Mouse (Mus musculus): Measurements from ENCODE around the gene Grb10. TPM values are rescaled to one million over a fixed set of nuclear protein-coding genes. Genes with fewer than 3 reads are reported as not detected.

Grb10 gene
- polyA plus RNA-seq, 1 experiment from 2014 or later: 94.2 TPM

GRCm38 (mm10) chr11:11989850-11990249 lies 48.6 kb downstream of the Grb10 start:
- H3K4me3 ChIP-seq (replicated peaks; ENCODE audit: low read length): no peak overlapping the region
- 89% methylated on average over 4 of the region's 4 CpGs for WGBS
- H3K27me3 ChIP-seq (replicated peaks; ENCODE audit: control insufficient read depth, insufficient read depth, low read length): no peaks in the 10 kb centered on the region
- no peak overlapping the region for H3K4me2 ChIP-seq (ENCODE audit: low read length)
- no peak overlapping the region for H3K9ac ChIP-seq (replicated peaks; ENCODE audit: low read depth, low read length)
- no peaks in the 10 kb centered on the region for H3K9me3 ChIP-seq (ENCODE audit: control insufficient read depth, low read length)
- H3K27ac ChIP-seq (ENCODE audit: low read length): no peak overlapping the region
- H3K36me3 ChIP-seq (ENCODE audit: control insufficient read depth, insufficient read depth): no peaks in the 10 kb centered on the region
- ATAC-seq: no peak
- no peaks in the 10 kb centered on the region; the same call in 1 of the 2 replicates for H3K4me1 ChIP-seq (replicated peaks; ENCODE audit: control insufficient read depth, insufficient read depth, low read length)

- Histone ChIP-seq H3K4me1 (replicated peaks; ENCODE audit: control insufficient read depth, insufficient read depth, low read length) (no peaks in the 10 kb centered on the region), H3K36me3 (ENCODE audit: control insufficient read depth, insufficient read depth) (no peaks in the 10 kb centered on the region), H3K27ac (ENCODE audit: low read length) (no peak overlapping the region), H3K9ac (replicated peaks; ENCODE audit: low read depth, low read length) (no peak overlapping the region), H3K4me2 (ENCODE audit: low read length) (no peak overlapping the region), H3K27me3 (replicated peaks; ENCODE audit: control insufficient read depth, insufficient read depth, low read length) (no peaks in the 10 kb centered on the region), H3K4me3 (replicated peaks; ENCODE audit: low read length) (no peak overlapping the region), H3K9me3 (ENCODE audit: control insufficient read depth, low read length) (no peaks in the 10 kb centered on the region)
- no peak for ATAC-seq
- 86% methylated on average over 3 of the region's 3 CpGs for WGBS
These were observed 51.2 kb downstream of the Grb10 start for GRCm38 (mm10) chr11:11987233-11987632.

- no peak for ATAC-seq
- WGBS: 68% methylated on average over 5 of the region's 5 CpGs
- H3K9me3 ChIP-seq (ENCODE audit: control insufficient read depth, low read length): no peaks in the 10 kb centered on the region
- H3K36me3 ChIP-seq (ENCODE audit: control insufficient read depth, insufficient read depth): no peaks in the 10 kb centered on the region
- H3K27me3 ChIP-seq (replicated peaks; ENCODE audit: control insufficient read depth, insufficient read depth, low read length): no peaks in the 10 kb centered on the region
- H3K4me2 ChIP-seq (ENCODE audit: low read length): no peak overlapping the region
- no peaks in the 10 kb centered on the region for H3K4me1 ChIP-seq (replicated peaks; ENCODE audit: control insufficient read depth, insufficient read depth, low read length)
- no peak overlapping the region for H3K9ac ChIP-seq (replicated peaks; ENCODE audit: low read depth, low read length)
- H3K4me3 ChIP-seq (replicated peaks; ENCODE audit: low read length): no peak overlapping the region
- H3K27ac ChIP-seq (ENCODE audit: low read length): no peak overlapping the region
These were observed 59.8 kb downstream of the Grb10 start for GRCm38 (mm10) chr11:11978611-11979197.

GRCm38 (mm10) chr11:11974591-11975255 lies 63.8 kb downstream of the Grb10 start:
- ATAC-seq: peak; percentile 87
- no peaks in the 10 kb centered on the region for H3K27me3 ChIP-seq (replicated peaks; ENCODE audit: control insufficient read depth, insufficient read depth, low read length)
- H3K4me3 ChIP-seq (replicated peaks; ENCODE audit: low read length): no peak overlapping the region
- H3K4me2 ChIP-seq (ENCODE audit: low read length): no peak overlapping the region
- peaks cover 4% of the 10 kb centered on the region; the same call in 1 of the 2 replicates for H3K9me3 ChIP-seq (ENCODE audit: control insufficient read depth, low read length)
- WGBS: 38% methylated on average over 10 of the region's 10 CpGs
- no peak overlapping the region for H3K27ac ChIP-seq (ENCODE audit: low read length)
- no peak overlapping the region for H3K9ac ChIP-seq (replicated peaks; ENCODE audit: low read depth, low read length)
- 0 out of 2 replicates have a peak, but pooled peaks cover 3% of the 10 kb centered on the region for H3K36me3 ChIP-seq (ENCODE audit: control insufficient read depth, insufficient read depth)
- H3K4me1 ChIP-seq (replicated peaks; ENCODE audit: control insufficient read depth, insufficient read depth, low read length): no peaks in the 10 kb centered on the region

GRCm38 (mm10) chr11:11973366-11974014 lies 65.0 kb downstream of the Grb10 start:
- Histone ChIP-seq H3K9me3 (ENCODE audit: control insufficient read depth, low read length) (peaks cover 4% of the 10 kb centered on the region; the same call in 1 of the 2 replicates), H3K27ac (ENCODE audit: low read length) (no peak overlapping the region), H3K9ac (replicated peaks; ENCODE audit: low read depth, low read length) (no peak overlapping the region), H3K4me3 (replicated peaks; ENCODE audit: low read length) (no peak overlapping the region), H3K4me2 (ENCODE audit: low read length) (no peak overlapping the region), H3K27me3 (replicated peaks; ENCODE audit: control insufficient read depth, insufficient read depth, low read length) (no peaks in the 10 kb centered on the region), H3K4me1 (replicated peaks; ENCODE audit: control insufficient read depth, insufficient read depth, low read length) (no peaks in the 10 kb centered on the region), H3K36me3 (ENCODE audit: control insufficient read depth, insufficient read depth) (0 out of 2 replicates have a peak, but pooled peaks cover 3% of the 10 kb centered on the region)
- peak; percentile 86 for ATAC-seq
- 43% methylated on average over 8 of the region's 8 CpGs for WGBS

- no peak overlapping the region for H3K4me2 ChIP-seq (ENCODE audit: low read length)
- no peak overlapping the region for H3K4me3 ChIP-seq (replicated peaks; ENCODE audit: low read length)
- H3K4me1 ChIP-seq (replicated peaks; ENCODE audit: control insufficient read depth, insufficient read depth, low read length): no peaks in the 10 kb centered on the region
- peaks cover 4% of the 10 kb centered on the region; the same call in 1 of the 2 replicates for H3K9me3 ChIP-seq (ENCODE audit: control insufficient read depth, low read length)
- WGBS: 89% methylated on average over 6 of the region's 6 CpGs
- no peak overlapping the region for H3K27ac ChIP-seq (ENCODE audit: low read length)
- no peak overlapping the region for H3K9ac ChIP-seq (replicated peaks; ENCODE audit: low read depth, low read length)
- H3K27me3 ChIP-seq (replicated peaks; ENCODE audit: control insufficient read depth, insufficient read depth, low read length): no peaks in the 10 kb centered on the region
- 0 out of 2 replicates have a peak, but pooled peaks cover 3% of the 10 kb centered on the region for H3K36me3 ChIP-seq (ENCODE audit: control insufficient read depth, insufficient read depth)
- no peak for ATAC-seq
These were observed 65.9 kb downstream of the Grb10 start for GRCm38 (mm10) chr11:11972401-11973110.

GRCm38 (mm10) chr11:11970246-11970645 lies 68.2 kb downstream of the Grb10 start:
- no peak overlapping the region for H3K4me2 ChIP-seq (ENCODE audit: low read length)
- ATAC-seq: no peak
- H3K4me3 ChIP-seq (replicated peaks; ENCODE audit: low read length): no peak overlapping the region
- no peak overlapping the region for H3K9ac ChIP-seq (replicated peaks; ENCODE audit: low read depth, low read length)
- H3K27ac ChIP-seq (ENCODE audit: low read length): no peak overlapping the region
- H3K4me1 ChIP-seq (replicated peaks; ENCODE audit: control insufficient read depth, insufficient read depth, low read length): no peaks in the 10 kb centered on the region
- peaks cover 4% of the 10 kb centered on the region; the same call in 1 of the 2 replicates for H3K9me3 ChIP-seq (ENCODE audit: control insufficient read depth, low read length)
- 0 out of 2 replicates have a peak, but pooled peaks cover 3% of the 10 kb centered on the region for H3K36me3 ChIP-seq (ENCODE audit: control insufficient read depth, insufficient read depth)
- 94% methylated on average over 11 of the region's 11 CpGs for WGBS
- H3K27me3 ChIP-seq (replicated peaks; ENCODE audit: control insufficient read depth, insufficient read depth, low read length): no peaks in the 10 kb centered on the region

- H3K36me3 ChIP-seq (ENCODE audit: control insufficient read depth, insufficient read depth): 0 out of 2 replicates have a peak, but pooled peaks cover 3% of the 10 kb centered on the region
- H3K9me3 ChIP-seq (ENCODE audit: control insufficient read depth, low read length): peaks cover 4% of the 10 kb centered on the region; the same call in 1 of the 2 replicates
- no peak overlapping the region for H3K4me2 ChIP-seq (ENCODE audit: low read length)
- H3K27me3 ChIP-seq (replicated peaks; ENCODE audit: control insufficient read depth, insufficient read depth, low read length): no peaks in the 10 kb centered on the region
- no peak overlapping the region for H3K4me3 ChIP-seq (replicated peaks; ENCODE audit: low read length)
- H3K4me1 ChIP-seq (replicated peaks; ENCODE audit: control insufficient read depth, insufficient read depth, low read length): no peaks in the 10 kb centered on the region
- no peak overlapping the region for H3K27ac ChIP-seq (ENCODE audit: low read length)
- 27% methylated on average over 6 of the region's 6 CpGs for WGBS
- no peak for ATAC-seq
- H3K9ac ChIP-seq (replicated peaks; ENCODE audit: low read depth, low read length): no peak overlapping the region
These were observed 69.7 kb downstream of the Grb10 start for GRCm38 (mm10) chr11:11968830-11969229.

- Histone ChIP-seq H3K9ac (replicated peaks; ENCODE audit: low read depth, low read length) (no peak overlapping the region), H3K4me2 (ENCODE audit: low read length) (no peak overlapping the region), H3K4me3 (replicated peaks; ENCODE audit: low read length) (no peak overlapping the region), H3K27ac (ENCODE audit: low read length) (no peak overlapping the region), H3K9me3 (ENCODE audit: control insufficient read depth, low read length) (peaks cover 4% of the 10 kb centered on the region; the same call in 1 of the 2 replicates), H3K36me3 (ENCODE audit: control insufficient read depth, insufficient read depth) (0 out of 2 replicates have a peak, but pooled peaks cover 3% of the 10 kb centered on the region), H3K4me1 (replicated peaks; ENCODE audit: control insufficient read depth, insufficient read depth, low read length) (no peaks in the 10 kb centered on the region), H3K27me3 (replicated peaks; ENCODE audit: control insufficient read depth, insufficient read depth, low read length) (no peaks in the 10 kb centered on the region)
- 87% methylated on average over 8 of the region's 8 CpGs for WGBS
- ATAC-seq: no peak
These were observed 71.0 kb downstream of the Grb10 start for GRCm38 (mm10) chr11:11967519-11967918.
